Mouse (Mus musculus) right cerebral cortex, postnatal 10 days (tissue): ENCODE data around the gene 9030624G23Rik.
A peak's percentile ranks its signal among the peaks of the same experiment; 100 is the strongest.
"Not testable (repeated sequence)": the region's sequence is repeated elsewhere in the genome, so short reads cannot be mapped to it uniquely, and the experiment has no call there.

Source experiments
- DNase-seq, 2 experiments: peaks; one replicate each; pipeline ENCODE4 v3.0.0; 2021; ENCODE audit warnings: low spot score in 2 of 2

9030624G23Rik gene

DNA sequence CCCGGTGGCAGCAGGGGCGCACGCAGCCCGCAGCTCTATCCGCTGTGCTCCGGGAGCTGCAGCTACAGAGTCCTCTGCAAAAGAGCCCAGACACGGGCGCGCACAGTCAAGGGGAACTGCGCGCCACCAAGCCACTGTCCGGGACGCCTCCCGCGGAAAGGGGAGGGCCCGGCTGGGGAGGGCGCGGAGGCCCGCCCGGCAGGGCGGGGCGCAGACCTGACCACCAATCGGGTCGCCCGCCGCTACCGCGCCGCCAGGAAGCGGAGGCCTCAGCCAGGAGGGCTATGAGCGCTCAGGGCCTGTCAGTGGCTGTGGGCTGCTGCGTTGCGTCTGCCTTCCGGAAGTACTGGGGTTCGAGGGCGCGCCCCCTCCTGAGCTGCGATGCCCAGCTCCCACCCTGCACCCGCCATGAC, at the start of gene 9030624G23Rik:
TSS of gene 9030624G23Rik (minus strand) at position 139 of the 413 bp plus-strand sequence.
- DNase-seq, result peak; percentile 59 to 65

- not testable (repeated sequence) for DNase-seq
Observed at GRCm38 (mm10) chr12:24083096-24083495, 13.9 kb downstream of the 9030624G23Rik start.
